Mouse (Mus musculus): ENCODE data around the gene Pus3. TPM values are rescaled to one million over a fixed set of nuclear protein-coding genes. Genes with fewer than 3 reads are reported as not detected.
A peak's percentile ranks its signal among the peaks of the same experiment; 100 is the strongest.

The Pus3 gene
- polyA plus RNA-seq, 2 experiments, result 6.0 to 7.2 TPM

GRCm38 (mm10) chr9:35529141-35529540 is 29.3 kb upstream of the Pus3 start:
- TF ChIP-seq CTCF (IDR thresholded peaks at IDR 0.05; ENCODE audit: low read depth) (no peak), EP300 (IDR thresholded peaks at IDR 0.05; ENCODE audit: low read depth) (no peak)
- 50% methylated on average over 3 of the region's 3 CpGs for WGBS (ENCODE audit: insufficient replicate concordance)
- ATAC-seq (ENCODE audit: insufficient read depth) (no peak), DNase-seq (ENCODE audit: low read depth in 3 of 3, low spot score in 3 of 3) (no peak)
- H3K4me2 ChIP-seq (ENCODE audit: low read depth), result no peak overlapping the region
- H3K4me3 ChIP-seq (ENCODE audit: insufficient read depth in 1 of 2, low read depth in 2 of 2, low read length in 2 of 2), result no peak overlapping the region
- no peaks in the 10 kb centered on the region for H3K9me3 ChIP-seq (ENCODE audit: control insufficient read depth, low read length)
- H3K36me3 ChIP-seq (replicated peaks; ENCODE audit: control insufficient read depth, insufficient read depth, low read depth), result no peaks in the 10 kb centered on the region
- no peak overlapping the region for H3K9ac ChIP-seq (replicated peaks)
- no peaks in the 10 kb centered on the region for H3K27me3 ChIP-seq (ENCODE audit: control insufficient read depth, insufficient read depth, low read length)
- H3K4me1 ChIP-seq (replicated peaks; ENCODE audit: control insufficient read depth in 2 of 2, insufficient read depth in 2 of 2, low read length in 1 of 2), result no peaks in the 10 kb centered on the region
- H3K27ac ChIP-seq, result no peak overlapping the region

- no peak for DNase-seq (ENCODE audit: low read depth in 3 of 3, low spot score in 3 of 3)
- no peak overlapping the region for H3K4me3 ChIP-seq (ENCODE audit: insufficient read depth in 1 of 2, low read depth in 2 of 2, low read length in 2 of 2)
- H3K36me3 ChIP-seq (replicated peaks; ENCODE audit: control insufficient read depth, insufficient read depth, low read depth), result no peaks in the 10 kb centered on the region
- H3K4me2 ChIP-seq (ENCODE audit: low read depth), result no peak overlapping the region
- no peak for TF ChIP-seq CTCF (IDR thresholded peaks at IDR 0.05; ENCODE audit: low read depth)
- TF ChIP-seq EP300 (IDR thresholded peaks at IDR 0.05; ENCODE audit: low read depth), result no peak
- ATAC-seq (ENCODE audit: insufficient read depth), result no peak
- H3K4me1 ChIP-seq (replicated peaks; ENCODE audit: control insufficient read depth in 2 of 2, insufficient read depth in 2 of 2, low read length in 1 of 2), result no peaks in the 10 kb centered on the region
- WGBS (ENCODE audit: insufficient replicate concordance), result 15% methylated on average over 1 of the region's 1 CpGs
- H3K9ac ChIP-seq (replicated peaks), result no peak overlapping the region
- no peak overlapping the region for H3K27ac ChIP-seq
- no peaks in the 10 kb centered on the region for H3K9me3 ChIP-seq (ENCODE audit: control insufficient read depth, low read length)
- no peaks in the 10 kb centered on the region for H3K27me3 ChIP-seq (ENCODE audit: control insufficient read depth, insufficient read depth, low read length)
Observed at GRCm38 (mm10) chr9:35529796-35530195, 28.6 kb upstream of the Pus3 start.

DNA sequence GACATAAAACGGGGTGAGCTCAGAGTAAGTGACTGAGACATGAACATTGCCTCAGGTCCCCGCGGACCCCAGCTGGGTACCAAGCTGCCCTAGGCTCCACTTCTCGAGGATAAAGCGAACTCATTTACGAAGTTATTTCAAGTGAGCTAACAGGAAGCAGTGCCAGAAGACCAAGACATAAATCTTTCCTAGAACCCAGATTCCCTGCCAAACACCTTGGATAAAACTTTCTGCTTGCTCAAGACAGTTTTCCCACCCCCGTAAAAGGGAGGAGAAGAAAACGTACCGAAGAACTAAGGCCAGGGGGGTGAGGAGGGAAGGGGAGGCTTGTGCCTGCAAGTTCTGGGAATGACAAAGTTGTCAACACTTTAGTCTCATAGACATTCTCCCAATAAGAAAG is 25.1 kb upstream of the Pus3 start:
- Histone ChIP-seq H3K9me3 (ENCODE audit: control insufficient read depth, low read length) (no peaks in the 10 kb centered on the region), H3K36me3 (replicated peaks; ENCODE audit: control insufficient read depth, insufficient read depth, low read depth) (no peaks in the 10 kb centered on the region), H3K4me1 (replicated peaks; ENCODE audit: control insufficient read depth in 2 of 2, insufficient read depth in 2 of 2, low read length in 1 of 2) (no peaks in the 10 kb centered on the region), H3K4me2 (ENCODE audit: low read depth) (no peak overlapping the region), H3K27me3 (ENCODE audit: control insufficient read depth, insufficient read depth, low read length) (no peaks in the 10 kb centered on the region), H3K9ac (replicated peaks) (no peak overlapping the region), H3K4me3 (ENCODE audit: insufficient read depth in 1 of 2, low read depth in 2 of 2, low read length in 2 of 2) (no peak overlapping the region), H3K27ac (no peak overlapping the region)
- ATAC-seq (ENCODE audit: insufficient read depth) (no peak), DNase-seq (ENCODE audit: low read depth in 3 of 3, low spot score in 3 of 3) (no peak)
- WGBS (ENCODE audit: insufficient replicate concordance), result 57% methylated on average over 9 of the region's 9 CpGs
- TF ChIP-seq EP300 (IDR thresholded peaks at IDR 0.05; ENCODE audit: low read depth) (no peak), CTCF (IDR thresholded peaks at IDR 0.05; ENCODE audit: low read depth) (no peak)

- ATAC-seq (ENCODE audit: insufficient read depth), result peak; percentile 45; the same call in 1 of the 2 replicates
- DNase-seq (ENCODE audit: low read depth in 3 of 3, low spot score in 3 of 3), result no peak
- Histone ChIP-seq H3K27me3 (ENCODE audit: control insufficient read depth, insufficient read depth, low read length) (no peaks in the 10 kb centered on the region), H3K36me3 (replicated peaks; ENCODE audit: control insufficient read depth, insufficient read depth, low read depth) (no peaks in the 10 kb centered on the region), H3K27ac (no peak overlapping the region), H3K9me3 (ENCODE audit: control insufficient read depth, low read length) (no peaks in the 10 kb centered on the region), H3K4me2 (ENCODE audit: low read depth) (no peak overlapping the region), H3K9ac (replicated peaks) (no peak overlapping the region), H3K4me1 (replicated peaks; ENCODE audit: control insufficient read depth in 2 of 2, insufficient read depth in 2 of 2, low read length in 1 of 2) (no peaks in the 10 kb centered on the region), H3K4me3 (ENCODE audit: insufficient read depth in 1 of 2, low read depth in 2 of 2, low read length in 2 of 2) (no peak overlapping the region)
- 7% methylated on average over 2 of the region's 2 CpGs for whole genome bisulfite sequencing (ENCODE audit: insufficient replicate concordance)
- TF ChIP-seq EP300 (IDR thresholded peaks at IDR 0.05; ENCODE audit: low read depth) (no peak), CTCF (IDR thresholded peaks at IDR 0.05; ENCODE audit: low read depth) (peak; percentile 85)
Observed at GRCm38 (mm10) chr9:35535110-35535509, 23.3 kb upstream of the Pus3 start.

- ATAC-seq (ENCODE audit: insufficient read depth) (no peak), DNase-seq (ENCODE audit: low read depth in 3 of 3, low spot score in 3 of 3) (no peak)
- WGBS (ENCODE audit: insufficient replicate concordance), result 24% methylated on average over 4 of the region's 4 CpGs
- Histone ChIP-seq H3K36me3 (replicated peaks; ENCODE audit: control insufficient read depth, insufficient read depth, low read depth) (no peaks in the 10 kb centered on the region), H3K9ac (replicated peaks) (no peak overlapping the region), H3K4me3 (ENCODE audit: insufficient read depth in 1 of 2, low read depth in 2 of 2, low read length in 2 of 2) (no peak overlapping the region), H3K27me3 (ENCODE audit: control insufficient read depth, insufficient read depth, low read length) (no peaks in the 10 kb centered on the region), H3K9me3 (ENCODE audit: control insufficient read depth, low read length) (no peaks in the 10 kb centered on the region), H3K4me2 (ENCODE audit: low read depth) (no peak overlapping the region), H3K27ac (no peak overlapping the region), H3K4me1 (replicated peaks; ENCODE audit: control insufficient read depth in 2 of 2, insufficient read depth in 2 of 2, low read length in 1 of 2) (no peaks in the 10 kb centered on the region)
- TF ChIP-seq EP300 (IDR thresholded peaks at IDR 0.05; ENCODE audit: low read depth), result no peak
- TF ChIP-seq CTCF (IDR thresholded peaks at IDR 0.05; ENCODE audit: low read depth), result no peak
Observed at GRCm38 (mm10) chr9:35535876-35536275, 22.5 kb upstream of the Pus3 start.
